Mouse (Mus musculus): ENCODE data around the gene Ptprt. TPM values are rescaled to one million over a fixed set of nuclear protein-coding genes. Genes with fewer than 3 reads are reported as not detected.

Ptprt gene
- total and polyA plus RNA-seq, 2 experiments, result 0.37 to 0.44 TPM

DNA sequence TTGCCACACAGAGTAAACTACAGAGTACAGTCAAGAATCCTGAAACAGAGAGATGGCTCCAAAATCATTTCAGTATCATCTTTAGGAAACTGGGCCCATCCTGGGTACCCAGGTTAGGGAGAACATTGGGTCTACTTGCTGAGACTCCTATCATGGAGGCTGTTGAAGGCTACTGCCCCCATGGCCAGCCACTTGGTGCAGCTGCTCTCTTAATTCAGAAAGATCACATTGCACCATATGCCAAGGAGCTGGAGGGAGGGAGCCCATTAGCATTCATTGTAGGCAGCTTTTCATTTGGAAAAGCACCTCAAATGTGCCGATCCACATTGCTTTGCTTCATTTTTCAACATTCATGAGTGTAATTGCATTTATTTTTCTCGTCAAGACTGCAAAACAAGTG lies 319.1 kb downstream of the Ptprt start:
- TF ChIP-seq CTCF (IDR thresholded peaks at IDR 0.05; ENCODE audit: low read depth, low read length), result no peak
- TF ChIP-seq POLR2A (IDR thresholded peaks at IDR 0.05; ENCODE audit: extremely low read depth, insufficient read depth, low read length), result no peak
- DNase-seq (ENCODE audit: extremely low read depth, low read depth, low spot score), result no peak
- Histone ChIP-seq H3K9ac (ENCODE audit: low read depth, low read length) (no peak overlapping the region), H3K36me3 (ENCODE audit: control insufficient read depth, insufficient read depth, low read length) (no peaks in the 10 kb centered on the region), H3K27me3 (ENCODE audit: control insufficient read depth, insufficient read depth, low read length) (no peaks in the 10 kb centered on the region), H3K27ac (replicated peaks; ENCODE audit: insufficient read depth, low read depth, low read length) (no peak overlapping the region), H3K4me3 (ENCODE audit: insufficient read depth, low read depth, low read length) (no peak overlapping the region), H3K79me2 (ENCODE audit: control insufficient read depth, insufficient read depth, low read length) (no peaks in the 10 kb centered on the region), H3K4me1 (ENCODE audit: control insufficient read depth, insufficient read depth, low read length) (no peaks in the 10 kb centered on the region)
- 68% methylated on average over 2 of the region's 2 CpGs for WGBS

GRCm38 (mm10) chr2:162340231-162340630 lies 320.7 kb downstream of the Ptprt start:
- WGBS, result 86% methylated on average over 1 of the region's 1 CpGs
- TF ChIP-seq POLR2A (IDR thresholded peaks at IDR 0.05; ENCODE audit: extremely low read depth, insufficient read depth, low read length), result no peak
- TF ChIP-seq CTCF (IDR thresholded peaks at IDR 0.05; ENCODE audit: low read depth, low read length), result no peak
- no peaks in the 10 kb centered on the region for H3K36me3 ChIP-seq (ENCODE audit: control insufficient read depth, insufficient read depth, low read length)
- no peak overlapping the region for H3K4me3 ChIP-seq (ENCODE audit: insufficient read depth, low read depth, low read length)
- no peaks in the 10 kb centered on the region for H3K79me2 ChIP-seq (ENCODE audit: control insufficient read depth, insufficient read depth, low read length)
- H3K27ac ChIP-seq (replicated peaks; ENCODE audit: insufficient read depth, low read depth, low read length), result no peak overlapping the region
- DNase-seq (ENCODE audit: extremely low read depth, low read depth, low spot score), result no peak
- no peaks in the 10 kb centered on the region for H3K4me1 ChIP-seq (ENCODE audit: control insufficient read depth, insufficient read depth, low read length)
- H3K27me3 ChIP-seq (ENCODE audit: control insufficient read depth, insufficient read depth, low read length), result no peaks in the 10 kb centered on the region
- no peak overlapping the region for H3K9ac ChIP-seq (ENCODE audit: low read depth, low read length)

- H3K27me3 ChIP-seq (ENCODE audit: control insufficient read depth, insufficient read depth, low read length), result no peaks in the 10 kb centered on the region
- H3K9ac ChIP-seq (ENCODE audit: low read depth, low read length), result no peak overlapping the region
- 85% methylated on average over 5 of the region's 5 CpGs for WGBS
These were observed 328.8 kb downstream of the Ptprt start for GRCm38 (mm10) chr2:162332066-162332683.

DNA sequence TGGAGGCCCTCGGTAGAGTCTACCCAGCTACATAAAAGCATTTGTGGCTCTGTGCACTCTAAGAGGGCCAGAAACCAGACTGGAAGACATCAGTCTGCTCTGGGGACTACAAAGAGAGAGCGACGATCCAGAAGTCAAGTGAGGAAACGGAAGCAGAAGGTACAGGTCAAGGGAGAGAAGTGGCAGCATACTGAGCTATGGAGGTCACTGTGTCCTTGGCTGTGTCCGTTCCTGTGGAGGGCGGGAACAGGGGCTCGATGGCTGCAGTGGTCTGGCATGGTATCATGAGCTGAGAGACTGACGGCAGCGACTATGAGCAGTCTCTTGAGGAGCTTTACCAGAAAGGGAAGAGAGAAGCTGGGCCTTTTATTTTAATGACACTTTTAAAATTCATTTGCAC lies 331.5 kb downstream of the Ptprt start:
- H3K36me3 ChIP-seq (ENCODE audit: control insufficient read depth, insufficient read depth, low read length), result no peaks in the 10 kb centered on the region
- WGBS, result 90% methylated on average over 9 of the region's 9 CpGs
- TF ChIP-seq CTCF (IDR thresholded peaks at IDR 0.05; ENCODE audit: low read depth, low read length), result no peak
- no peak for TF ChIP-seq POLR2A (IDR thresholded peaks at IDR 0.05; ENCODE audit: extremely low read depth, insufficient read depth, low read length)
- H3K4me3 ChIP-seq (ENCODE audit: insufficient read depth, low read depth, low read length), result no peak overlapping the region
- H3K27ac ChIP-seq (replicated peaks; ENCODE audit: insufficient read depth, low read depth, low read length), result no peak overlapping the region
- no peak overlapping the region for H3K9ac ChIP-seq (ENCODE audit: low read depth, low read length)
- H3K79me2 ChIP-seq (ENCODE audit: control insufficient read depth, insufficient read depth, low read length), result no peaks in the 10 kb centered on the region
- H3K27me3 ChIP-seq (ENCODE audit: control insufficient read depth, insufficient read depth, low read length), result no peaks in the 10 kb centered on the region
- no peak for DNase-seq (ENCODE audit: extremely low read depth, low read depth, low spot score)
- H3K4me1 ChIP-seq (ENCODE audit: control insufficient read depth, insufficient read depth, low read length), result no peaks in the 10 kb centered on the region

More at GRCm38 (mm10) chr2:162332066-162332683, 328.8 kb downstream of the Ptprt start:
- Histone ChIP-seq H3K79me2 (ENCODE audit: control insufficient read depth, insufficient read depth, low read length) (no peaks in the 10 kb centered on the region), H3K36me3 (ENCODE audit: control insufficient read depth, insufficient read depth, low read length) (no peaks in the 10 kb centered on the region), H3K4me3 (ENCODE audit: insufficient read depth, low read depth, low read length) (no peak overlapping the region), H3K27ac (replicated peaks; ENCODE audit: insufficient read depth, low read depth, low read length) (no peak overlapping the region), H3K4me1 (ENCODE audit: control insufficient read depth, insufficient read depth, low read length) (no peaks in the 10 kb centered on the region)
- no peak for DNase-seq (ENCODE audit: extremely low read depth, low read depth, low spot score)
- TF ChIP-seq CTCF (IDR thresholded peaks at IDR 0.05; ENCODE audit: low read depth, low read length), result no peak

DNA sequence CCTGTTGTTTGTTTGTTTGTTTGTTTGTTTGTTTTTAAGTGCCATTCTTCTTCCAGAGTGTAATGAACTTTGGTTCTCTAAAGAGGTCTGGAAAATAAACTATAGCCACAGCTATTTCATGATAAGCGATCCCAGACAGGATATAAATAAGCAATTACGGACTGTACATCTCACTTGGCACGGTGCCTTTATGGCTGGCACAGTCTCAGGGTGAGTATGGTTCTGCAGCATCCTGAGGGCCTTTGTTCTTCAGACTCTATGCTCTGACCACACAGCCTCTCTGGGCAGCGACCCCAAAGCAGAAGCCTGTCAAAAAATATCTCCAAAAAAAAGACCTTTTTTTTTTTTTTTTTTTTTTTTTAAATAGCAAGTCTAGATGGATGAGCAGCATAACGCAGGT lies 338.5 kb downstream of the Ptprt start:
- Histone ChIP-seq H3K27me3 (ENCODE audit: control insufficient read depth, insufficient read depth, low read length) (no peaks in the 10 kb centered on the region), H3K36me3 (ENCODE audit: control insufficient read depth, insufficient read depth, low read length) (no peaks in the 10 kb centered on the region), H3K9ac (ENCODE audit: low read depth, low read length) (no peak overlapping the region), H3K4me3 (ENCODE audit: insufficient read depth, low read depth, low read length) (no peak overlapping the region), H3K4me1 (ENCODE audit: control insufficient read depth, insufficient read depth, low read length) (no peaks in the 10 kb centered on the region), H3K79me2 (ENCODE audit: control insufficient read depth, insufficient read depth, low read length) (no peaks in the 10 kb centered on the region), H3K27ac (replicated peaks; ENCODE audit: insufficient read depth, low read depth, low read length) (no peak overlapping the region)
- DNase-seq (ENCODE audit: extremely low read depth, low read depth, low spot score), result no peak
- no peak for TF ChIP-seq CTCF (IDR thresholded peaks at IDR 0.05; ENCODE audit: low read depth, low read length)
- TF ChIP-seq POLR2A (IDR thresholded peaks at IDR 0.05; ENCODE audit: extremely low read depth, insufficient read depth, low read length), result no peak
- WGBS, result 84% methylated on average over 5 of the region's 5 CpGs

- TF ChIP-seq CTCF (IDR thresholded peaks at IDR 0.05; ENCODE audit: low read depth, low read length), result no peak
- no peak for TF ChIP-seq POLR2A (IDR thresholded peaks at IDR 0.05; ENCODE audit: extremely low read depth, insufficient read depth, low read length)
- no peak for DNase-seq (ENCODE audit: extremely low read depth, low read depth, low spot score)
- no peaks in the 10 kb centered on the region for H3K79me2 ChIP-seq (ENCODE audit: control insufficient read depth, insufficient read depth, low read length)
- H3K27me3 ChIP-seq (ENCODE audit: control insufficient read depth, insufficient read depth, low read length), result no peaks in the 10 kb centered on the region
- H3K36me3 ChIP-seq (ENCODE audit: control insufficient read depth, insufficient read depth, low read length), result no peaks in the 10 kb centered on the region
- H3K4me1 ChIP-seq (ENCODE audit: control insufficient read depth, insufficient read depth, low read length), result no peaks in the 10 kb centered on the region
- no peak overlapping the region for H3K27ac ChIP-seq (replicated peaks; ENCODE audit: insufficient read depth, low read depth, low read length)
- H3K9ac ChIP-seq (ENCODE audit: low read depth, low read length), result no peak overlapping the region
- 94% methylated on average over 2 of the region's 2 CpGs for WGBS
- H3K4me3 ChIP-seq (ENCODE audit: insufficient read depth, low read depth, low read length), result no peak overlapping the region
These were observed 353.0 kb downstream of the Ptprt start for GRCm38 (mm10) chr2:162307996-162308395.
